Mouse (Mus musculus): ENCODE measurements around the gene Cacna1c. TPM values are rescaled to one million over a fixed set of nuclear protein-coding genes. Genes with fewer than 3 reads are reported as not detected.

Gene Cacna1c
- total RNA-seq, 2 experiments from 2014 or later = 201 to 225 TPM

DNA sequence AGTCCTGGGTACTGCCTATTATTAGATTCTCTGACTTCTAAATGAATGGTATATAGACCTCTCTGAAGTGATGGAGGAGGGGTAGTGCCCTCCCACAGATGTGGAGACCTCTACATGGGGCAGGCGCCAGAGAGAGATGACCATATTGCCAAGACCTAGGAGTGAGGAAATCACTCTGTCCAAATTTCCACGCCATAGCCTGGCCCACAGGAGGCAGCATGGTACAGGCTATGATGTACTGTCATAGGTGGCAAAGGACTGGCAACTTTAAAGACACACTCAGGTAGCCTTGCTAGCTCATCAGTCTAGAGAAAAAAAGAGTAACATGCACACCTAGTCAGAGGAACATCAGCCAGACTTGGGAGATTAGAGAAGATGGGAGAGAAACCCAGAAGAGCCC lies 347.6 kb downstream of the Cacna1c start:
- DNase-seq = no peak

DNA sequence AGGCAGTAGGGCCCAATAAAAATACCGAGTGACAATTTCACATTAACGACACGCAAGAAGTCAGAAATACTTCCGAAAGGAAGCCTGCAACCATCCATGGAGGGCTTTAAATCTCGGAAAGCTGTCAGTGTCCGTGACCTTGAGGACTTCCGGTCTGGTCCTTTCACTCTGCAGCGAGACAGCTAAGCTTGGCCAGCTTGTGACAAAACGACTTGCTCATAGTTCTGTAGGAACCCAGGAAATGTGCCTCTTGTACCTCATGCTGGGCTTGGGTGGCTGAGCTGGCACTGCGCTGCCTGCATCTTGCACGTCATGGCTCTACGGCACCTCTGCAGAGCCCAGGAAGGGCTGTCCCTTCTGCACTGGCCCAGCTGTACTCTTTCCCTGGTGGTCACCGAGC lies 348.5 kb downstream of the Cacna1c start:
- peak in 1 of 2 experiments; percentile 15 for DNase-seq

DNA sequence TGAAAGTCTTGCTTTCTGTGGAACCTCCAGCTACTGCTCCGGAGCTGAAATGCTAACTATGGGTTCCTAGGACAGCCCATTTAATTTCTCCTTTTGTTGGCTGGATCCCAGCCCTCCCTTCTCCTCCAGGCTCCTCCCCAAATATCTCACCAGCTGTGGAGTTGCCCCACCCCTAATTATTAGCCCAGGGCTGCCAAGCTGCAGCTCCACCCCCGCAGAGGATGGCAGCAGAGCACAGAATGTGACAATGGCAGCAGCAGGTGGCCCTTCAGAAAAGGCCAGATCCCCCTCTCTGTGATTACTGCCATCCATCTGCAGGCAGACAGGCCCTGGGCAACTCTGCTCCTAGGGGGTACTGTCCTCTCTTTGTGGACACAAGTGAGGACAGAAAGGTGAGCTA lies 350.4 kb downstream of the Cacna1c start:
- DNase-seq = peak; percentile 43 to 49

DNA sequence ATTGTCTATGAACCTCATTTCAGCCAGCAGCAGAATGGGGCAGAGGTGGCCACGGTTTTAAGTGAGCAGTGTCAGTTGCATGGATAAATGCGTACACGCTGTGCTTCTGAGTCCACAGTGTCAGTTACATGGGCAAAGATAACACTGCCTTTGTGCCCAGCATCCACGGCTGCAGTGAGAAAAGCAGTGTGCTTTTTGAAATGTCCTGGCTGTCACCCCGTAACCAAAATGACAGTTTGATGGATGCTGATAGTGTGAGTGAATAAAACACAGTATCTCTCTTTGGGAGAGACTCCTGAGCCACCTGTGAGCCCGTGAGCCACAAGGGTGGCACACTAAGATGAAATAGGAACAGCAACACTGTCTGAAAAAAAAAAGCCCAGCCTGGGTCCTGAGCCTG lies 351.0 kb downstream of the Cacna1c start:
- DNase-seq = no peak

DNA sequence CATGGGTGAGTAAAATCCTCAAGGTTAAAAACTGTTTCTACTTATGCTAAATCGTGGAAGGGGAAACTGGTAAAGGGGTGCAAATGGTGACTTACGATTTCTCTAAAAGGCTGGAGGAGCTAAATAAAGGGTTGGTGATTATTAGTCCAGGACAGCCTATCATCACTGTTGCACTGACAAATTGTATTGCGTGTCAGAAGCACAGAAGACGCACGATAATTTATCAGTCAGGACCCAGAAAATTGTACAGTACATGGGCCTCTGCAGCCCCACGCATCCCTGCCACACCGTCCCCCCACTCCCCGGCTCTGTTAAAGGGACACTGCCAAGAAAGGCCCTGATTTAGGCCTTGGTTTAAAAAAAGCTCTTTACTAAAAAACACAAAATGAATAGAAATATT lies 352.7 kb downstream of the Cacna1c start:
- DNase-seq = no peak

DNA sequence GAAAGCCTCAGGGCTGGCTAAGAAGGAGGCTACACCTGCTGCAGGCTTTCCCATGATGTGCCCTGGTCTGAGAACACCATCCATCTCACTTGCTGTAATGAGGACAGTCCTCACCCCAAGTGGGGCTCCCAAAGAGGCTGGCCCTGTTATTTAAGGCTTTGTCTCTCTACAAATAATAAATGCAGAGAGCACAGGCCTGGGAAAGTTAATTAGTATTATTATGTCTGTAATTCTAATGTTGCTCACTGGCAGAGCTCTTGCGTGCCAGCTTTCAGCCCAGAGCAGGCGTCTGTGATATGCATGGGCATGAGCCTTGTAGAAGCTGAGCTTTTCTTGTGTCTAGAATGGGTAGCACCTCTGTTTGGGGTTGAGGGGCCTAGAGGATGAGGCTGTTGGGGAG lies 354.3 kb downstream of the Cacna1c start:
- no peak for DNase-seq

DNA sequence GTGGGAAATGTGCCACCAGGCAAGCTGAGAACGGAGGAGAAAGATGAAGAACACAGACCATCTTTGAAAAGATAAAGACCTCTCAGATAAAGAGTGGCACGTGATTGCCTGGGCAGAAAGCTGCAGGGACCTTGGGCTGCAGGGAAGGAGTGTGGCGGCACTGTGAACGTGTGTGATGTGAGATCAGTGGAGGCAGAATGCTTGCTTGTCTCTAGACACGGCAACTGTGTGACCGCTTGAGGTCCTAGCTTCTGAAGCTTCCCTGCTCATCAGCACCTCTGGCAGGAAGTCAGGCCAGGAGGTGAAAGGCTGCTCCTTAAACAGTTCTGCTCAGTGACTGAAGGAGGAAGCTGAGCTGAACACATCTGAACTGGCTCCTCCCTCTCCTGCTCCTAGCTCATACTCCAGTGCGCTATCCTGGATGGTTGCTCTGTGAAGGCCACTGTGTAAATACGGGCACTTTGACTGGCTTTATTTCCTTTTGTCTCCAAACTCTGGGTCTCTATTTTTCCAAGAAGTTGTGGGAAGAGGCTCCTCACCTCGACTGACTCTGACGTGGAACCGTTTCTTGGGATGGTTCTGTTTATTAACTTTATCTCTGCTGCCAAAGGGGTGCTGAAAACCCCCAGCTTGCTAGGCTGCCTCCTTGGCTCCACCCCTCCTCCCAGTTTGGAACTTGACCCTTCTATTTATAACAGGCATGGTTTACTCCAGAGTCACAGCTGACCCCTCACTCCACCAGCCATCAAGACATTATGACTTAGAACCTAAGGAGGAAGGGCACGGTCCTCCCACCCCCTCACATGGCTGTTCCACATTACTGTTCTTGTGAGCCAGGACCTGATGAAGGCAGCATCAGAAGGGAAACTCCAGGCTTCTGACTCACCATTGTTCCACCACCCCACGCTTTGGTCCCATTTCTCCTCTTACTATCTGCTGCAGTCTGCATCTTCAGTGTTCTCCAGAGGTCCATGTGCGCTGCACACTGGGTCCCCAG lies 357.0 kb downstream of the Cacna1c start:
- DNase-seq = peak in 1 of 2 experiments; percentile 21

DNA sequence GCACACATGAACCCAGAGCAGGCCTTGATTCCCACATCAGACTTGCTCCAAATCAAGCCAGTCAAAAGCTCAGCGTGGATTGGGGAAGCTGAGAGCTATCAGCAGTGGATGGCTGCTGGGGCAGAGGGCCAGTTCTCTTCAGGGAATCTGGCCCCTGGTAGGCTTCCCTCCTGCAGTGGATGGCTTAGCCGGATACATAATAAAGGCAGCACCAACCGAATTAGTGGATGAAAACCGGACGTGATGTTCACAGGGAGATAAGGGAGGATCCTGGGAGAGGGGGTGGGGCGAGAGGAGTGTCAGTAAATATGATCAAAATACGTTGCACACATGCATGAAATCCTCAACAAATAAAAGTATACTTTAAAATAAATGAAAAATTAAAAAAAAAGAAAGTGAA lies 359.5 kb downstream of the Cacna1c start:
- DNase-seq = no peak

DNA sequence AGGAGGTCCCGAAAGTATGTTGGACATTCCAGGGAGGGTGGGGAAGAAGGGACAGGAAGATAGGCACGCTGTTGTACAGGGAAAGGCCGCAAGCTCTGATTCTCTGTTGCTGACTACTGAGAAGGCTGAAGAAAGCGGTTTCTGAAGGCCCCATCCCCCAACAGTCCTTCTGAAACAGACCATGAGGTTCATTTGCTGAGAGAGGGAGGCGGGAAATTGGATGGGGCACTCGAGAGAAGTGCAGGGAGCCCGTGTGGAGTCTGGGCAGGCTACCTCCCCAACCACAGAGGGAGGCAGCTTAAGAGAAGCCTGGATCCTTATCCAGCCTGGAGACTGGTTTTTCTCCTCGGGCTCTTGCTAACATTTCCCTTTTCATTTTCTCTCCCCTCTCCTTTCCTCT lies 362.2 kb downstream of the Cacna1c start:
- DNase-seq = no peak

DNA sequence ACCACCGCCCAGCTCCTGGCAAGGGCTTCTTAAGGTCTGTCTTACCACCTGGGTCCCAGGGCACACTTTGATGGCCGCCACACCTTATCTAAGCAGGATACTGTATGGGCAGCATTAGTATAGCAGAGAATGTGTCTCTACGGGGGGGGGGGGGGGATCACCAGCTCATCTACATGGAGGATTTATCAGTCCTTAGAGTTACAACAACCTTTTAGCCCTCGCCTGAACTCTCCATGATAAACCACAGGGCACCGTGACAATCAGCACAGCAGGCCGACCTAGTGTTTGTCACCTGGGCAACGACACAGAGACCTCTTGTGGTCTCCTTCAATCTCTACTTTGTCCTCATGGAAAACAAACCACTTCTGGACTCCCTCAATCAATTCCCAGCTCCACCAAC lies 363.2 kb downstream of the Cacna1c start:
- no peak for DNase-seq

DNA sequence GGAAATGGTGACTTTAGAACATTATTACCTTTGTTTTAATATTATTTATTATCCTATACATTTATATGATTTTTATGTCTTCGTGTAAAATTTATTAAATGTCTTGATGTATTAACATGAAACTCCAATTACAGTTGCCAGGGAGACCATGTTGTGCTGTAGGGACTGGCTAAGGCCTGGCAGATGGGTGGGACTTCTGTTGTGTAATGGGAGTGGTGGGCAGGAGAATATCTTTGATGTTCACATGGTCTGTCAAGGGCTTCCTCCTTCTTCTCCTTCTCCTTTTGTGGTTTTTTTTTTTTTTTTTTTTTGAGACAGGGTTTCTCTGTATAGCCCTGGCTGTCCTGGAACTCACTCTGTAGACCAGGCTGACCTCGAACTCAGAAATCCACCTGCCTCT lies 363.6 kb downstream of the Cacna1c start:
- DNase-seq = no peak

DNA sequence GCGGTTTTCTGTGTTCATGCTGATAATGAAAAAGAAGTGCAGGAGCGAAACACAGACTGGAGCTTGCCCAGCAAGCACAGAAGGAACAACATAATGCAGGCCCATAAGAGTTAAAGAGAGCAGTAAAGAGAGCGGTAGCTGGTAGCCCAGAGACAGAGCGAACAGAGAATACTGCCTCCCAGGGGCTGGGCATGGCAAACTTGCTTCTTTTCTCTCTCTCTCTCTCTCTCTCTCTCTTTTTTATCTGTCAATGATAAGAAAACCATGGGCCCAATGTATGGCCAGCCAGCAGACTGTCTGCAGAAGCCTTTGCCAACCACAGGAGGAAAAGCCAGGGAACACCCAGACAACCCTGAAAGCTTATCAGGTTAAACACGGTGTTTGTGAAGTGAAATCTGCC lies 365.4 kb downstream of the Cacna1c start:
- DNase-seq = no peak

DNA sequence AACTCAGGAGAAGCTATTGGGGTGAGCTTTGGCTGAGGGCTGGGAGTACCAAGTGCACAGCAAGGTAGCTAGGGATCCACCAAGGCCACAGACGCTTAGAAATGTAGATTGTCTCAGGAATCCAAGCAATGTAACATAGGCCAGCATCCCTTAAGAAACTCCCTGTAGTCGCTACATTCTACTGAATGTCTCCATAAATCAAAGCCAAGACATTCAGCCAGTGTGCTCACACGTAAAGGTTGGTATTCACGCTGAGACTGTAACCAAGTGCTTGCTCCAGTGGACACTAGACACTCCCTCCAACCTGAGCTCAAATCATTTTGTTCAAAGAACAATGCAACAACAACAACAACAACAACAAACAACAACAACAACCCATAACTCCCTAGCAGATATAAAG lies 368.0 kb downstream of the Cacna1c start:
- no peak for DNase-seq

DNA sequence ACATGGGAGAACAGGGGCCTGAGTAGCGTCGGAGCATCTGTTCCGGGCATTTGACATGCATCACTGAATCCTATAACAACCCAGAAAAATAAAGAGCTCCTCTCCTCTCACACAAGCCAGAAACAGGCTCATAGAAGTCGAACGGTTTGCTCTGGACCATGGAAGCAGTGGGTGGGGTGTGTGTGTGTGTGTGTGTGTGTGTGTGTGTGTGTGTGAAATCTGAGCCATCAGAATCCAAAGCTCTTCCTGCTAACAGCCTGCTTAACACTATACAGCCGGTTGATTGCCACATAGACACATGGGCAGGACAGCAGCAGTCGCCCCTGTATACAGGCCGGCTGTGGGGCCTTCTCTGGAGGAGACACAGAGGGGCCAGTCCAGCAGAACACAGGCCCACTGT lies 368.7 kb downstream of the Cacna1c start:
- no peak for DNase-seq

DNA sequence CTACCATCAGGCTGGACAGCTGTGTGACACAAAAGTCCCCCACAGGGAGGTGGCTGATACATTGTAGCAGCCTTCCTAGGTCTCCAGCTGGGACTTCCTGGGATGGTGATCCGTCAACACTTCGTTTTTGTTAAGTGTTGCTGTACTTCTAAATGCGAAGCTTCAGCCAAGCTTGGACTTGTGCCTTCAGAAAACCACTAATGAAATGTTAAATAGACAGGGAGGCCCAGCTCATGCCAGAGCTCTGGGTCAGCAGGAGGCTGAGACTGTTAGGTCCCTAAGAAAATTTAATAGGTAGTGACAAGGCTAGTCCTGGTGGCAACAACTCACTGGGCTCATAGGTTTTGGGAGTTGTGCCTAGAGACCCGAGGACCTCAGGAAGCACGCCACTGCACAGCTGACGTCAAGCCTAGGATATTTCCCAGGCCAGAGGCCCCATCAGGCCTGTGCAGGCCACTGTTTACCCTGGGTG lies 370.8 kb downstream of the Cacna1c start:
- peak; percentile 51 to 65 for DNase-seq

DNA sequence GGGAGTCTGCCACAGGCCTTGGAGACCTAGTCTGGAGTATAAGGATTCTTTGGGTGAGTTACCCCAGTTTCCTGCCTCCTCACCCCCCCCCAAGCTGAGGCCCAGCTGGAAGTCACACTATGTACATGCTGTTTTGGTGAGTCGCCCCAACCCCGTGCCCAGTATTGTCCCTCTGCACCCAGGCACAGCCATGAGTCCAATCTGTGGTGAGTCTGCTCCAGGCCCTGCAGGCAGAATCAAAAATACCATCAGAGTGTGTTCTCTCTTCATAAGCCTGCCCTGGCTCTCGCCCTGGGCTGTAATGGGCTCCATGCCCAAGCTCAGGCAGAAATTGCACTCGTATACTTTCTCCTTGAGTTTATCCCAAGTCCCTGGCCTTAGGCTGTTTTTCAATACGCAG lies 374.7 kb downstream of the Cacna1c start:
- peak; percentile 49 for DNase-seq

DNA sequence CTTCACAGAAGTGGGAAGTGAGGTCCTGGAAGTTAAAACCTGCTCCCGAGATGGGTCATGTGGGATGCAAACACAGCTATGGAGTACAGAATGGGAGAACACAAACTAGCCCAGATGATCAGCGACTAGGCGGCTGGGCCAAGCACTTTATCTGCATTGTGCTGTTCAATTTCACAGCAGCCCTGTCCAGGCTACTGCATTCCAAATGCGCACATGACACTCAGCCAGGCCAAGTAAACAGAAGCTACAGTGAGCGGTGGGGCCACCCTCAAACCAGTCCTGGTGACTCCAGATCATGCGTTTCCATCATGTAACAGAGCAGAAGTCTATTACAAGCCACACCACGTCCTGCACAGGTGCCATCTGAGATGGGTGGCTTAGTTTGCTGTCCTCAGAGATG lies 376.6 kb downstream of the Cacna1c start:
- peak; percentile 72 to 77 for DNase-seq

DNA sequence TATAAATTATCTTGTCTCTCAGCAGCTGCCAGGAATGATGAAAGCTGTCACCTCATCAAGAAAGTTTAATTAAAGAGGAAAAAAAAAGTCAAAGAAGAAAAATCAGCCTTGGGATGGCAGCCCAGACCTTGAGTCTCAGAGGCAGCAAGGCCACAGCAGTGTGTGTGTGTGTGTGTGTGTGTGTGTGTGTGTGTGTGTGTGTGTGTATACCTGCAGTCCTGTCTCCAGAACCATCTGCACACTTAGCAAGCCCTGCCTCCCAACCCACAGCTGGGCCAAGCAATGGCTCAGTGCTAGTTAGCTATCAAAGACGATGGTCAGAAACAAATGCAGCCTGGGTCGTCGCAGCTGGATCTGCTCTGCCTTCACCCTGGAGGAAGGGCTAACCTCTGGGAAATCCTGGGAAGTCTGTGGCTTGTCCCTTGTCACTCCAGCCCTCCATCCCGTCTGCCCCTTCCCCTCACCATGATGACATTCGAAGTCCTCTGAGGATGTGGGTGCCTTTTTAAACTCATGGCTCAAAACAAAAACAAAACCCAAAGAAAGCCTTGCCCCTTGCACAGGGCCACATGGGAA lies 378.2 kb downstream of the Cacna1c start:
- no peak for DNase-seq

DNA sequence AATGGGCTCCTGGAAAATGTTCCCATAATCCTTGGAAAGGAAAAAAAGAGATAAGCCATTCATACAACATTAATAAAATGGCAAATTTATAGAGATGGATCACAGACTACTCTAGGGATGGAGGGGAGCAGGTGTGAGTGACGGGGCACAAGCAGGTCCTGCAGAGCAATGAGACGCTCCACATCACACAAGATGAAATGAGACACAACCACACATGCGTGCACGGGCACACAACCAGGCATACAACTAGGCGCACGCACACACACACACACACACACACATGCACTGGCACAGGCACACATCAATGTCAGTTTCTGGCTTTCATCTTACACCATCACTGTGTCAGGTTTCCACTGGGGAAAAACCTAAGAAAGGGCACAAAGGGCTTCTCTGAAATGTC lies 380.0 kb downstream of the Cacna1c start:
- no peak for DNase-seq

DNA sequence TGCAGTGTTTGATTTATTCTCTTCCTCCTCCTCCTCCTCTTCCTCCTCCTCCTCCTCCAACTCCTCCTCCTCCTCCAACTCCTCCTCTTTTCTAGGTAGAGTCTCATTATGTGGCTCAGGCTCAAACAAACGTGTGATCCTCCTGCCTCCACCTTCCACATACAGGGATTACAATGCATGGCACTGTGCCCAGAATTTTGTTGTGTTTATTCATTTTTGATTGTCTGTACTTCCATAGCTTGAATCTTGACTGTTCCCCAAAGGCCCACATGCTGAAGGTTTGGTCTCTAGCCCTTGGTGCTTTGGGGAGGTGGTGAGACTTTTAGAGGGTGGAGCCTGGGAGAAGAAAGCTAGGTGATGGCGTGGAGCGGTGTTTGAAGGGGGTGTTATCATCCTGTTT lies 383.7 kb downstream of the Cacna1c start:
- no peak for DNase-seq

DNA sequence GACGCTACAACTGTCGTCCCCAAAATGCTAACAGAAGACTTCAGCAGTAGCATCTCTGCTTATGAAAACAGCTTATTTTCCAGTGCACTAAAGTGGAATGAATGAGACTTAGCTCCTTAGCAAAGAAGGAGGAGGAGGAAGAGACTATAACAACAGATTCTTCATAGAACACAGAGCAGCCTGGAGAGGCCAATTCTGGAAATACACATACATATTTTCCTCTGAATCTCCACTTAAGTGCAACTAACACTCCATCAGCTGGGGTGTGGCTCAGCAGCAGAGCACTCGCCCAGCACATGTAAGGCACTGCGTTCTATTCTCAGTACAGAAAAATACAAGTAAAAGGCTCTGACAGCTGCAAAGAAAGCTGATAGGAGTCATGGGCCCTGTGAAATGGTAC lies 384.2 kb downstream of the Cacna1c start:
- DNase-seq = no peak

DNA sequence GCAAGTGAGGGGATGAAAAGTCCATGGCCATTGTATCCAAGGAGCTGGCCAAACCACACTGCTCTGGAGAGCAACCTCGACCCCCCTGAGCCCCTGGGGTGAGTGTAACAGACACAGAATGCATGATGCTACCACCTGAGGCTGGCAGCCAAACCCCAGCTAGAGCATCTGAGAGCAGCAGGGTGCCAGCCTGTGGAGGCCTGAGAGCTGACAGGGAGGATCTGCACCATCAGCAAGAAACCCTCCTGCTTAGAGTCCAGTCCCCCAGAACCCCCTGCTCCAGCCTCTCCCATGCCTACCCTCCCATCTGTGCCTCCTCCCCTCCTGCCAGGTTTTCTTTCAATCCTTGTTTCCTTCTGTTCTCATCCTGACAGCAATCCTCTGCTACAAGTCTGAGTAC lies 385.4 kb downstream of the Cacna1c start:
- no peak for DNase-seq

DNA sequence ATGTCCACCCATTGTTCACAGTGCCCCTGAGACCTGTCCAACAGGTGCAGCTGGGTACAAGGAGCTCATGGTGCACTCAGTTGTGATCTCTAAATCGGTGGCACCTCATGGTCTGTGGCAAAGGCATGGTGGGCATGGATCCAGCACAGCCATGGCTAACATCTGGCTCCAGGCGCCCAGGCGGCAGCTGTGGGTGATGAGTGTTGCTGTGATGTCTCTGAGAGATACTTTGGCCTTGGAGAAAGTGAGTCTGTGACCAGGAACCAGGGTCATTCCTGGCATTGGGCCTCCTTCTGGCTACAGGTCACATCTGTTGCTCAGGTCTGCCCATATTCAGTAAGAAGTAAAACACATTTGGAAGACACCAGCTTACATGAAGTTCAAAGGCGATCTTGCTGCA lies 391.1 kb downstream of the Cacna1c start:
- DNase-seq = no peak

DNA sequence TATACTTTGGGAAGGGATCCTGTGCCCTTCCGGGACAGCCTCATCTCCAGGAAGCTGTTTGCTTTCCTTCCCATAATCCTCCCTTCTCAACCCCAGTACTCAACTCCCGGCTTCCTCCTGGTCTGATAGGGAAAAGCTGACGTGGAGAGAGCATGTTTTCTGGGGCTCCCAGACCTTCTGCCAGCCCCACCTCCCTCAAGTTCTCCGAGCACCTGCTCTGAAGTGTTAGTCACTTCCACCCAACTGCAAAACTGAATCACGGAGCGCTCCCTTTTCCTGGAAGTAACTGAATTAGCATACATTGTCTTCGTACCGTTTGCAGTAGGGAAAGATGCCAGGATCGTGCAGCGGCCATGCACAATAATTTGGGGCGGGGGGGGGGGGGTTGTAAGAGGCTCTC lies 393.9 kb downstream of the Cacna1c start:
- no peak for DNase-seq
